Mouse (Mus musculus) adrenal gland, postnatal 14 days (tissue): Measurements from ENCODE around the gene Gm20388. TPM values are rescaled to one million over a fixed set of nuclear protein-coding genes. Genes with fewer than 3 reads are reported as not detected.
A peak's percentile ranks its signal among the peaks of the same experiment; 100 is the strongest.

Source experiments
- DNase-seq: peaks from one replicate; pipeline ENCODE4 v3.0.0; 2021; ENCODE audit warnings: mixed read lengths
- total RNA-seq: library from RNA; stranded (reverse); gene quantifications from 2 replicates; pipeline ENCODE4 v1.2.3, GENCODE M21; 2021

Gene Gm20388
- total RNA-seq, 1 experiment from 2014 or later, result 17.6 TPM

DNA sequence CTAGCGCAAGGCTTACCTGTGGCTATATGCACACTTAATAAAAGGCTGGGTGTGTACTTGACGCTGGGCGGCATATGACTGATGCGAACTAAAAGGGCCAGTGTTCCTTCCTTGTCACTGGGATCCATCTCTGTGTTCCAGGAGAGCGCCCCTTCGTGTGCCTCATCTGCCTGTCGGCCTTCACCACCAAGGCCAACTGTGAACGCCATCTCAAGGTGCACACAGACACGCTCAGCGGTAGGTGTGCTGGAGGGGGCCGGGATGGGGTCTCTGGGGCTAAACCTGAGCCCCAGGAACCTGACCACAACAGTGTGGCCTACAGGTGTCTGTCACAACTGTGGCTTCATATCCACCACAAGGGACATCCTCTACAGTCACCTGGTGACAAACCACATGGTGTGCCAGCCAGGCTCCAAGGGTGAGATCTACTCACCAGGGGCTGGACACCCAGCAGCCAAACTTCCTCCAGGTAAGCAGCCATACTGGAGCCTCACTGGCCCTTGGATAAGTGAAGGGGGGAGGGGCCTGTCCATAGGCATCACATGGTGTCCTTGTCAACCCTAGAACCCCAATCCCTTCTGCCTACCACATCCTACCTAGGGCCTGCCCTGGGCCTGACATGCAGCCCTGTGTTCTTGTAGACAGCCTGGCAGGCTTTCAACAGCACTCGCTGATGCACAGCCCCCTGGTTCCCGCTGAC lies 2424.3 kb downstream of the Gm20388 start:
- no peak for DNase-seq

DNA sequence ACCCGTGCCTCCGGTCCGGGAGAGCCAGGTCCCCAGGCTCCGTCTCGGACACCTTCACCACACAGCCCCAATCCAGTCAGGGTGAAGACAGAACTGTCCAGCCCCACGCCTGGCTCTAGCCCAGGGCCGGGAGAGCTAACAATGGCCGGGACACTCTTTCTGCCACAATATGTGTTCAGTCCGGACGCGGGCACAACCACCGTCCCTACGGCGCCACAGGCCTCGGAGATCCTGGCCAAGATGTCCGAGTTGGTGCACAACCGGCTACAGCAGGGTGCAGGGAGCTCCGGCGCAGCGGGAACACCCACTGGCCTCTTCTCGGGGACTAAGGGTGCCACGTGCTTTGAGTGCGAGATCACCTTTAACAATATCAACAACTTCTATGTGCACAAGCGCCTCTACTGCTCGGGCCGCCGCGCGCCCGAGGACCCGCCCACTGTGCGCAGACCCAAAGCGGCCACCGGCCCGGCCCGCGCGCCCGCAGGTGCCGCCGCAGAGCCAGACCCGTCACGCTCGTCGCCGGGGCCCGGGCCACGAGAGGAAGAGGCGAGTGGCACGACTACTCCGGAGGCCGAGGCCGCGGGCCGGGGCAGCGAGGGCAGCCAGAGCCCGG lies 2425.1 kb downstream of the Gm20388 start:
- peak; percentile 19 for DNase-seq

DNA sequence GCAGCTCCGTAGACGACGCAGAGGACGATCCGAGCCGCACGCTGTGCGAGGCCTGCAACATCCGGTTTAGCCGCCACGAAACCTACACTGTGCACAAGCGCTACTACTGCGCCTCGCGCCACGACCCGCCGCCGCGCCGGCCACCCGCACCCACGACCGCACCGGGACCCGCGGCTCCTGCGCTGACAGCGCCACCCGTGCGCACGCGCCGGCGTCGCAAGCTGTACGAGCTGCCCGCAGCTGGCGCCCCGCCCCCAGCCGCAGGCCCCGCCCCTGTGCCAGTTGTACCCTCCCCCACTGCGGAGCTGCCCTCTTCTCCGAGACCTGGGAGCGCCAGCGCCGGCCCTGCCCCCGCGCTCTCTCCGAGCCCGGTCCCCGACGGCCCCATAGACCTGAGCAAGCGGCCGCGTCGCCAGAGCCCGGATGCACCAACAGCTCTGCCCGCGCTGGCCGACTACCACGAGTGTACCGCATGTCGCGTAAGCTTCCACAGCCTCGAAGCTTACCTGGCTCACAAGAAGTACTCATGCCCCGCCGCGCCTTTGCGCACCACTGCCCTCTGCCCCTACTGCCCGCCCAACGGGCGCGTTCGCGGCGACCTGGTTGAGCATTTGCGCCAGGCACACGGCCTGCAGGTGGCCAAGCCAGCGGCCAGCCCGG lies 2425.7 kb downstream of the Gm20388 start:
- peak; percentile 74 for DNase-seq

DNA sequence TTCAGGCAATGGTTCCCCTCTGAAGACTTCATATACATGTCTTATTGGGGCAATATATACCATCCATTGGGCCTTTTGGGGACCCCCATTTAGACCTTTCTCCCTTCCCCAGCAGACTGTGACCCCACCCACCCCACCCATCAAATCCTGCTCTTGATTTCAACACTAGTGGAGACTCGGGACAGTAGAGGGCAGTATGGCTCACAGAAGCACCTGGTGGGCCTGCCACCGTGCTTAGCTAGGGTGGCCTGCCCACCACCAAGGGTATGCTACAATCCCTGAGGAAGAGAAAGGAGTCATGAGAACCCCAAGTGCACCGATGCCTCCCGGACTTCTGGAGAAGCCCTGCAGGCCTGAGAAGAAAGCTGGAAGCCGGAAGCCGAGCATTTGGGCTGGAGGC lies 2428.2 kb downstream of the Gm20388 start:
- no peak for DNase-seq

DNA sequence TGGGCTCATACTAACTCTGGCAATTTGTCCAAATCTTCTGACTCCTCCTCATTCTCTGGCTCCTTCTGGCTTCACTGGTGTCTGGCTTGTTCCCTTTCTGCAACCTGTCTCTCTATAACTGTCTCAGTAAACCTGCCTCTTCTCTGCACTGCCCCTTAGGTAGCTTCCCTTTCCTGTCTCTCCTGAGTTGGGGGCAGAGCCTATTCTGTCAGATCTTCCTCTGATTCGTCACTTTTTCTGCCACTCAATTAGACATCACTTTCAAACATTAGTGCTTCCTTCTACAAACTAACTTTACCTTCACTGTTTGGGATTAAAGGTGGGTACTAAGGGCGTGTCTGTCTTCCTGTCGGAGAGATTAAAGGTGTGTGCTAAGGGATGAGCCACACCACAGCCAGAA lies 2430.1 kb downstream of the Gm20388 start:
- no peak for DNase-seq

DNA sequence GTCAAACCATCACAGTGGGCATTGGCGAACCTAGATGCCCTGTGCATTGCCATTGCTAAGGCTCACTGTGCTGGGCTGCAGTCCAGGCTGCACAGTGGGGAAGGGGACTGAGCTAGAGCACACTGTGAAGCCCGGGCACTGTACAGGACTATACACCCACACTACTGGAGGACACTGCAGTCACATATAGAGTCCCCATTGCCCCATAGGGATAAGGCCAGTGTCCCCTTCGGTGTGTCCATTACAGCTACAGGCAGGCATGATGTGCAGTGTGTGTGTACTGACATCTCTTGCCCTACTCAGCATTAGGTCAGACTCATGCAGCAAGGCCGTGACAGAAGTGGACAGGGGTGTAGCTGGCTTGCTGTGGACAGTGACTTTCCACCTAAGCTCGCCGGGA lies 2431.1 kb downstream of the Gm20388 start:
- DNase-seq, result no peak

DNA sequence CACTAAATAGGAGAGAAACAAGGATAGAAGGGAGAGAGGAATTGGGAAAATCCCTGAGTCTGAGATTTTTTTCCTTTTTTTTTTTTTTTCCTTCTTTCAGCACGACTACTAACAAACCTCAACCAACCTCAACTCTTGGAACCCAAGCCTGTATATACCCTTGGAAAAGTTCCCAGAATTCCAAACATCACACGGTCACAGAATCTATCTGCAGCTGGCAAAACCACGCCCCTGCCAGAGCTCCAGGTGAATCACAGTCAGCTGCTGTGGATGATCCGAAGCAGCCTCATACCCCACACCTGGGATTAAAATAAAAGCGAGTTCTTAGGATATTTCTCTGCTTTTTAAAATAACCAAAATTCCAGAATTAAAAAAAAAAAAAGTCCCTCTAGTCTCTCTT lies 2431.7 kb downstream of the Gm20388 start:
- no peak for DNase-seq

DNA sequence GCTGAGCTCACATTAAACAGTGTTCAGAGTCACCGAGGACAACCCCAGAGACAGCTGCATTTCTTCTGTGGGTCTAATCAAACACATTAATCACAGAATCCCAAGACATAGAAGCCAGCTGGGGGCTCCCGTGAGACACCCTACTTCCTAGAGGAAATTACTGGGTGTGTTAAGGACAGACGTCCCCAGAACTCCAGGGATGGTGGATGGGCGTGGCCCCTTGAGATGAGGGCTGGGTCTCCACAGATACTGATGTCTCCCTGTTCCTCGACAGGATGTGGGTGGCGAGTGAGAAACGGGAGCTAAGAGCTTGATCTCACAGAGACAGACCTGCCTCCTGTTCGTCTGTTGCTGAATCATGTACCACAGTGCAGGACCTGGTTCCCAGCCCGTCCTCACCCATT lies 2432.2 kb downstream of the Gm20388 start:
- DNase-seq, result peak; percentile 34

DNA sequence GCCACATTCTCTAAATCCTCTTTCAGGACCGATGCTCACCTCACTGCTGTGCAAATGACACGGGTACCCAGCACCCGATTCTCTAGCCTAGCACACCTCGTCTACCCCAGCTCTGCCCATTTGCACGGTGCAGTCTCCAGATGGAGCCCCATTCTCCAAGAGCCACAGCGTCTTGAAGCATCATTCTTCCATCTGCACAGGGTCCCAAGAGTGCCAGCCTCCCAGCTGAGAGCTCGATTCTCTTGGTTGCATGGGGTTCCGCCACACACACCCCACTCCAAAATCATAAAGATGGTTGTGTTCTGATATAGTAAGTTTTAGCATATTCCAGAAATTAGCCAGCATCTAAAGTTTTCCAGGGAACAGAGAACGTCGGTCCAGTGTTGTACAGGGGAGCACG lies 2432.7 kb downstream of the Gm20388 start:
- DNase-seq, result no peak

DNA sequence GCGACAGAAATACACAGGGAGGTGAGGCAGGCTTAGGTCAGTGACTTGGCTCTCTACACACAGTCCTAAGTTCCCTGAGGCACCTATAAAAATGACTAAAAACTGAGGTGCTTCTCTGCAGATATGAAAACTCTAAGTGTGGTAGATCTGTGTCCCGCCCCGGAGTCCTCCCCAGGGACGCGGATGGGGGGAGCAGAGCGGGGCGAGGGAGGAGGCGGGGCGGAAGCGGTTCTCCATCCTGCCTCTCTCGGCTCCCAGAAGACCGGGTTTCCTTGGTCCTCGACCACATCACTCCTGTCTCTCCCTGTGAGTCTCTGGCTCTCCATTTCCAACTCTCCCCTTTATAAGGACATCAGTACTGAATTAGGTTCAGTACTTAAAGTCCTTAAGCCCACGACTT lies 2433.1 kb downstream of the Gm20388 start:
- DNase-seq, result peak; percentile 45

DNA sequence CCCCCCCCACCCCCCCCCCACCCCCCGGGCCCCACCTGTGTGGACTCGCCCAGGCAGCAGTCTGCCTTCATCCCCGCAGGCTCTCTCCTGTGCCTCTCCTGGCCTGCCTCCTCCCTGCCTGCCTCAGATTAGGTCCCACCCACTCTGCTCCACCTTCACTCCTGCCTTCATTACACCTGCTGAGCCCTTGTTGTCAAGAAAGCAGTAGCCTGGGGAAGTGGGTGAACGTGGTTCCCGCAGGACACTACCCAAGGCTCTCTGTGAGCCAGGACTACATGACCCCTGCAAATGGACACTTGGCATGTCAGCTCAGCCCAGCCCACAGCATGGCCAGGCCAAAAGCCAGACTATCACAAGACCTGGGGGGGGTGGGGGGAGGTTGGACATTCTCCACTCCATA lies 2433.6 kb downstream of the Gm20388 start:
- no peak for DNase-seq

DNA sequence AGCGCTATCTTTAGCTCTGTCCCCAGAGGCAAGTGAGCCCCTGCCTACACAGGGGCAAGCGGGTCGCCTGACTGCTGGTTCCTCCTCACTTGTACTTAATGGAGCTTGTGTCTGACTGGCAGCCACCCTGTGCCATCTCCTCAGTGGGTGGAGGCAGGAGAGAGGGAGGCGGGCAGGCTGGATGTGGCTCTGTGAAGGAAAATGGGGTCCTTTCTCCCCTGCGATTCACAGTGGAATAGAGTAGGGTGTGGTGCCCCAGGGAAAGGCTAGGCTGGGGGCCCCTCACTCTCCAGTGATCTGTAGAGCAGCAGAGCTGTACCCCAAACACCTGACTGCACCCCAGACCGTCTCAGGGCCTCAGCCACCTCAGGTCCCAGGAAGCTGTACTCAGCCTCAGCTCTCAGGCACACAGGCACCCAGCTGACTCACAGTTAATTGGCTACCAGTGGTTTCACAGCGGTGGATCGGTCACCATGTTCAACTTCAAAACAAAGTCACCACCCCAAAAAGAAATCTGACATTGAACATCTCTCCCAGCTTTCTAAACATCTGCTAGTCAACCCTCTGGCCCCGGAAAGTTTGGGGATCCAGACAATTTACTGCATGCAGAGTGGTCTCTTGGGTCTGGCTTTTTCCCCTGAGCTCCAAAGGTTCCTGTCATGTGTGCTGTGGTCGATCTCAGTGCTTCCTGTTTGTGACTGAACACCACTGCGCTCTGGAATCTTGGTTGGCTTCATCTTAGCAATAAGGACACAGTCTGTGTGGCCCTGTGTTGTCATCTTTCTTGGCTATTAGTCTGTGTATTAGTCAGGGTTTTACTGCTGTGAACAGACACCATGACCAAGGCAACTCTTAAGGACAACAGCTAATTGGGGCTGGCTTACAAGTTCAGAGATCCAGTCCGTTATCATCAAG lies 2434.8 kb downstream of the Gm20388 start:
- no peak for DNase-seq

DNA sequence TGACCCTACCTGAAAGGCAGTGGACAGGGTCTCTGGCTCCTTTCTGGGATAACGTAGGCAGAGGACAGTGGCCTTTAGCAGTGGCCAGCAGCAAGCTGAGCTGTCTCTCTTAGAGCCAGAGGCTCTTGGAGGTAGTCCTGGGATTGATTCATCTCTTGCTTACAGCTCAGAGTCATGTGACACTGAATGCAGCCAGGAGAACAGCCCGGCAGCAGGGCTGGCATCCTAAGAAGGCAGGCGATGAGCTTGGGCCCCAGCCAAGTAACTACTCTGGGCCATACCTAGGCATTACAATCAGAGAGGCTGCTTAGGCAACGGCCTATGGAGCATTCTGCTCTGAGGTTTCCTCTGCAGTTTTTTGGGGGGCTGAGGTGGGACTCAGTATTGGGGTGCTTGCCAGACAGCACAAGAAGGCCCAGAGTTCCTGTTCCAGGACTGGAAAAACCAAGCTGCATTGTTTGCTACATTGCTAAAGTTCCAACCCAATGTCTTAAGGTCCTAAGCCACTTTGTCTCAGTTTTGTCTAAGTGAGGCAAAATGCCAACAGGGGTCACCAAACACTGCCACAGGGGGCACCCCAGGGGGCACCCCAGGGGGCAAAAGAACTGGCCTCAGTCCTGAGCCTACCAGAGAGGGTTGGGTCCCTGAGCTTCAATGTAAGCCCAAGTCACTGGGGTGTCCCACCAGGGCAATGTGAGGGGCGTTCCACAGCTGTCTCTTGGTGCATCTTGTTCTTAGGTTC lies 2437.3 kb downstream of the Gm20388 start:
- DNase-seq, result peak; percentile 54

DNA sequence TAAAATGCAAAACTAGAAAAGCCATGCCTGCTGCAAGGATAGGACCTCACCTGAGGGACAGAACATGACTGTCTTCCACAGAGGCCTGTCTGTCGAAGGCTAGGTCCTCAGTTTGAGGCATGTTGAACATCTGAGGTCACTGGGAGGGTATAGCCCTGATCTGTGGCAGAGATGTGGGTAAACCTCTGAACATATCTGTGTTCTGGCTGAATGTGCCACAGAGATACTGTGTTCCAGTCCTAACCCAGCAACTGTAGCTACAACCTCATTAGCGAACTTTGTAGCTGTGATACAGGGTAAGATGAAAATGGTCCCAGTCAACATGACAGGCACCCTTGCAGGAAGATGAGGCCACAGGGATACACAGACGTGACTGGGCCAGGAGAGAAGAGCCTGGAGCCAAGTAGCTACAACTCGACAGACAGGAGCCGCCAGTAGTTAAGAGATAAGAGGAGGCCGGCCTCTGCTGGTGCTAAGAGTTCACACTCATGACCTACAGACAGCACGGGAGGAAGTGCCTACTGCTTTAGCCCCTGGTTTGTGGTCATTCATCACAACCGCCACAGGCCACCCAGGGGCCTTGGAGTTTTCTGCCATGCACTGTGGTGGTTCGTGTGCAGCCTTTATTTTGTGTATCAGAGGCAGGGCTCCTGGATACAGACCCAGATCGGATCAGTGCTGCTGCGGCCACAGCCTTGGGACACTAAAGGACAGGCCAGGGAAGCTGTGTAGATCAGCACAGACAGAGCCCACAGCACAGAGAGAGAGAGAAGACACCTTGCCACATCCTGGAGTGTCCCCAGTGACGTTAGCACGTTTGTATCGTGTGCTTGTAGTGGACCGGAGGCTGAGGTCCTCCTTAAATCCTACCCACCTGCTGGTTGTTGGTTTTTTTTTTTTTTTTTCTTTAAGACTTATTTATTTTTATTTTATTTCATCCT lies 2439.0 kb downstream of the Gm20388 start:
- DNase-seq, result peak; percentile 17

DNA sequence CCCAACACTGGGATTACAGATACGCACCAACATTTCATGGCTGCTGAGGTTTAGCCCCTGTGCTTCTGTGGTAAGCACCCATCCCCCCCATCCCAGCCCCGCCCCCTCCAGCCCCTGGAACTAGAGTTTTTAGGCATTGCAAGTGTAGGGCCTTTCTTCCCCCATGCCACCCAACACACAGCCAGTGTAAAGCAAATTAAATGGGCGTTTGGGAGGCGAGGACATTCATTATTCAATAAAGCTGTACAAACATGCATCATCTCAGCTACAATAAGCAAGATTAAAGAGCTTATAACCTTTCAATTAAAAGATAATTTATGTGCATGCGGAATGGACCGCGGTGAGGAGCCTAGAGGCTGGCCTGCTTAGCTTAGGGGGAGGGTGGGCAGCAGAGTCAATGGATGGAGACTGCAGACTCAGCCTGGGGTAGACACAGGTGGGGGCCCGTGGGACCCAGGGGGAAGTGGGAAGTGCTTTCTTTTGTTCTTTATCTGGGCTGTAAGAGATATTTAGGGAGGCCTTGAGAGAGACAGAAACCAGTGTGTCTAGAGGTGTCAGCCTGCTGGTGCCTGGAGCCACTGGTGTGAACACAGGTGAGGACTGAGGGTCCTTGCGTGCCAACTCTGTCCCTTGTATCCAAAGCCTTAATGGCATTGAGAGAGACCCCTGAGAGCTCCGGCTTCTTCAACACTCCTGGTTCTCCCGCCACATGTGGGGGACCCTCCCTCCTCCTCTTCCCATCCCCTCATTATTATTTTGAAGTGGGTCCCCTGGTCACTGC lies 2439.9 kb downstream of the Gm20388 start:
- no peak for DNase-seq

DNA sequence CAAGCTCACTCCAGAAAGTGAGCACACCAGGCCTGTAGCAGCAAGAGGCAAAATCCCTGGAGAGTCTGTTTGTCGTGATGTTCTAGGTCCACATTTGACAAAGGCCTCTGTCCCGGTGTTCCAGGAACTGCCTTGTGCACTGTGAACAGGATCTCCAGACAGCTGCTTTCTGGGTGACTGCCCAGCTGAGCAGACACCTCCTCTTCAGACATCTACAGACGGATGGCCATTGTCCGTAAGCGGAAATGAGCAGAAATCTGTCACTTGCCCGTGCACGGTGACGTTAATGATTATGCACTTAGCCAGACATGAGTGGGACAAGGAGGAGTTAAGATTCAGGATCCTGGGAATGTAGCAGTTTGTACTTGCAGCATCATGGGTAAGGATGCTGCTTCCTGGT lies 2443.5 kb downstream of the Gm20388 start:
- DNase-seq, result no peak

DNA sequence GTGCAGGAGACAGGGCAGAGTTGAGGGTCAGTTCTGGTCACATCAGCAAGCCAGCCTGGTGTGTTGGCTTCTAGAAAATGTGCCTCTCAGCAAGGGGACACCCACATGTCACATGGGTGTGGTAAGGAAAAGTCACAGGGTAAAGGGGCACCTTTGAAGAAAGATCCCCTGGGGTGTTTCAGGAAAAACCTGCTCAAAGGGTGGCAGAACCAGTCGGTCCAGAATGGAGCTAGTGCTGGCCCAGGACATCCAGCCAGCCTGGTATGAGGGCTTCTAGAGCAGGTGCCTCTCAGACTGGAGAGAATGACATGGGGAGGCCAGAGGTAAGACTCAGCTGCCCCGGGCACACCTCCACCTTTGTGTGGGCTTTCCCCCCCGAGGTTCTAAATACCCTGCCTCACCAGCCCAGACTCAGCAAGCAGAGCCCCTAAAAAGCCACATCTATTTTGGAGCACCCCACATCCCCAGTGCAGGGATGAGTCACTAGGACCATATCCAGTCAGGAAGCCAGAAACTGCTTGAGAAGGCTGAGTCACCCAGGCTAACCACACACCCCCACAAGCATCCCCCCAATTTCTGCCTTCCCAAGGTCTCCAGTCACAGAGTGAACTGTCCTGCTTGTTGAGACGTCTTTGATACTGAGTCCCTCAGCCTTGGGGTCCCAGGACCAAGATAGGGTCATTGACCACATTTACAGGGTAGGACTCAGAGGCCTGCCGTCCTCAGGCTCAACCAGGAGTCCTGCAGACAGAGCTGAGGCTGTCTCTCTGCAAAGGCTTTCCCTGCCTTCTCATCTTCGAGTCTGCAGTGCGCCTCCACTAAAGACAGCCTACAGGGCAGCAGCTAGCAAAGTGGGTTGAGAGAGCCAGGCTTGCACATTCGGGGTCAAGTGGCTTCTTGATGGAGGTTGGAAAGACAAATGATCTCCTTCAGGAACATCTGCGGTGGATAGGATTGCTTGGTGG lies 2445.3 kb downstream of the Gm20388 start:
- no peak for DNase-seq

DNA sequence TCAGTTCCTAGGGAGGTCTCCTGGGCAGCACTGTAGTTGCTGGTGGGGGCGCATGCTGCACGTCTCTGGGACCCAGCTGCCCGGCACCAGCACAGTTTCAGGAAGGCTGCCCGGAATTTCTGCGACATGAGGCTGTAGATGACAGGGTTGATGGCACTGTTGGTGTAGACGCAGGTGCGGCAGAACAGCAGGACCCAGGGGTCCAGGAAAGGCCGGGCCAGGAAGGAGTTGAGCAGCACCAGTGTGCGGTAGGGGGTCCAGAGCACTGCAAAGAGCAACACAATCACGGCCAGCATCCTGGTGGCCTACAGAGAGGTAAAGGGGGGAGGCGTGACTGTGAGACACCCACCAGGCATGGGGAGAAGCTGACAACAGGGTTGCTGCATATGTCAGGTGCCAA lies 2446.6 kb downstream of the Gm20388 start:
- DNase-seq, result no peak

DNA sequence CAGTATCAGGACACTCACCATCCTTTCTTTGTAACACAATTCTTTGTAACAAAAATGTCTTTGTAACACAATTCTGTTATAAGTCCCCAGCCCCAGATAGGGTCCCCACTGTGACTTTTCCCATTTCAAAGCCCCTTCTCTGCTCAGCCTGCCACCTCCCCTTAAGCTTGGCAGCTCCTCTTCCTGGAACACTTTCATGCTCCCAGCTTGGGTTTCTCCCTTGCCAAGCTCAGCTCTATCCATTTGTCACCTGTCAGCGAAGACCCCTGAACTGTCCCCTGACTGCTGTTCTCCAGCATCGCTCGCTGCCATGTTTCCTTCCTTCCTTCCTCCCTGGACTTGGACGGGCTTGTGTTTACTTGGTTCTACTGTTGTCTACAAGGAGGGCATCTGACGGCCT lies 2447.0 kb downstream of the Gm20388 start:
- DNase-seq, result no peak
